Mouse (Mus musculus): ENCODE results near the gene Vmn2r20. TPM values are rescaled to one million over a fixed set of nuclear protein-coding genes. Genes with fewer than 3 reads are reported as not detected.

The Vmn2r20 gene
- not detected for total RNA-seq (2023)

DNA sequence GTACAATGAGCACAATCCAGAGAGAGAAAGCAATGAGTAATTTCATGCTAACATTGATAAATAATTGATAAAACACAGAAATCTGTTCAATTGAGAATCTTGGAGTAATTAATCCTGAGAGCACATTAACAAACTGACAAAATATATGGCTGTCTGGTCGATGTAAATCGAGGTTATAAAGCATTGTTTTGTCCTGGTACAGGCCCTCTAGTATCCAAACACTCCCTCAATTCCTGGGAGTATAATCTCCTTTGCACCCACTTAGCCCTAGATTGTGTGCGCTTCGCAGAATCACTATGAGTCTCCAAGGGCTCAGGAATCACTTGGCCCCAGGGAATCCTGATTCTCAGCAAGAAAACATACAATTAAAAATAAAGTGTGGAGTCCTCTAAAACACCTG is at the start of gene Vmn2r20:
Vmn2r20 (minus strand) TSS at position 101 of the 400 bp plus-strand sequence.

Other genes starting within 250 kb of the Vmn2r20 start
- not detected for gene Clec4b2, start 245.2 kb downstream of the Vmn2r20 start, total RNA-seq (2023)
- gene Clec4n, start 188.3 kb downstream of the Vmn2r20 start, total RNA-seq (2023), result under 1 TPM in 1 of 2 experiments, not detected in 1; 0.64 TPM
- gene Clec4d, start 156.0 kb downstream of the Vmn2r20 start, total RNA-seq (2023), result not detected
- not detected for gene Clec4e, start 128.2 kb downstream of the Vmn2r20 start, total RNA-seq (2023)
- gene Vmn2r19, start 109.8 kb downstream of the Vmn2r20 start, total RNA-seq (2023), result not detected
- gene Vmn2r21, start 115.3 kb upstream of the Vmn2r20 start, total RNA-seq (2023), result not detected
- gene Vmn2r22, start 232.6 kb upstream of the Vmn2r20 start, total RNA-seq (2023), result not detected

All from B cell, adult 67 days (primary cell).